Mouse (Mus musculus) frontal cortex, postnatal 14 days (tissue): ENCODE measurements around the gene Mff.
A peak's percentile ranks its signal among the peaks of the same experiment; 100 is the strongest.

ENCODE experiments used
- DNase-seq, 2 experiments: peaks; one replicate each; pipeline ENCODE4 v3.0.0; 2022; ENCODE audit warnings: low spot score in 2 of 2

Gene Mff

DNA sequence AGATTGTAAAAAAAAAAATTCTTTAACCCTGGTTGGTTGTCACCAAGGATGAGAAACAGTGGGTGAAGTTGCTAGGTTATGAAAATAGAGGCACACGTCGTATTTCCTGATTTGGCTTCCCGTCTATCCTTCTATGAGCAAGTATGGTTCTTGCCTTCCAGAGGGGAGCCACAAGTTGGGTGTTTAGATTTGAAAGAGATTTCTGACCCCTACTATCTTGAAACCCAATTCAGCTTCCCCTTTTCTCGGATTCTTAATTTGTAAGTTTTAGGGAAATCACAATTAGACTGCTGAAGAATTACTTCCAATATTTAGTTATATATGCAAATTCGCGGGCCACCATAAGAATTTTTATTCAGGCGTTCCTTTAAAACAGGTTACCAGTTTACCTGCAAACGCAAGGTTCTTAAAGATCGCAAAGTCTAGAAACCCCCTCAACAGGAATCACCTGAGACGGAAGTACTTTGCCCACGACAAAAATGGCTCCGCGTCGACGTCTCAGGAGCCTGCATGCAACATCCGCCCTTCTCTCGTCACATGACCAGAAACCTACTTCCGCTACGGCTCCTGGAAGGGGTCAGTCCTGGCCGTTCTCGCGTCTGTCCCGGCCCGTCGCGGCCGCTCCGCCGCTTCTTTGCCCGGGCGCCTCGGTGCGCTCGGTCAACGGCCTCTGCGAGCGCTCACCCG lies at the start of gene Mff:
Gene Mff (plus strand): TSS at position 552 of the 687 bp plus-strand sequence.
- DNase-seq: peak; percentile 84 to 90

DNA sequence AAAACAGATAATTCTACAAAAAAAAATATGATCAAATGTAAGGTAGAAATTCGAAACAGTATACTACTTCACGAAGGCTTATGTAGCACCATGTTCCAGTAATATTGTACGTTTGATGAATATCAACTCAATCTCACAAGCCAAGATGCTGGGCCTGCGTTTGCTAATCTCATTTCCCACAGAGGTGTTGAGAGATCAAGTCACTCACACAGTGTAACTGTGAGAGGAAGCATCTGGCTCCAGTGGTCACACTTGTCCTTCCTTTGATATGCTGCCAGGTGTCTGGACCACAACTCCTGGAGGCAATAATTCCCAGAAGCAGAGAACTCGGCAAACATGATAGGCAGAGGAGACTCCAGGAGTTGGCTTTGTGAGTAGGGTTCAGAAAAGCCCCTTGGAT lies 38.4 kb upstream of the Mff start:
- DNase-seq: no peak

DNA sequence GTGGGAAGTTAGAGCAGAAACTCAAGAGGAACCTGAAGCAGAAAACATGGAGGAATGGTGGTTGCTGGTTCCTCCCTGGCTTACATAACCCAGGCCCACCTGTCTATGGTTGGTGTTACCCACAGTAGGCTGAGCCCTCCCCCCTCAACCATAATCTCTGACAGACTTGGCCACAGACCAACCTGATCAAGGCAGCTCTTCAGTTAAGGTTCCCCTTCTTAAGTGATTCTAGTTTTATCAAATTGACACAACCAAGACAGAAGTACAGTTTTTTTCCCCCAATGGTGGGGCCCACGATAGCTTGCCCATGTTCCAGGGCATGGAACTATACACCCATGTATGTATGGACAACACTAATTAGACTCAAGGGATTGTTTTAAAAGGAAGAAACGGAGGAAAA lies 37.8 kb upstream of the Mff start:
- no peak for DNase-seq

GRCm38 (mm10) chr1:82687931-82688330 lies 36.8 kb upstream of the Mff start:
- DNase-seq: no peak

GRCm38 (mm10) chr1:82695915-82696314 lies 28.8 kb upstream of the Mff start:
- no peak for DNase-seq

GRCm38 (mm10) chr1:82717816-82718512 lies 6.7 kb upstream of the Mff start:
- no peak for DNase-seq

DNA sequence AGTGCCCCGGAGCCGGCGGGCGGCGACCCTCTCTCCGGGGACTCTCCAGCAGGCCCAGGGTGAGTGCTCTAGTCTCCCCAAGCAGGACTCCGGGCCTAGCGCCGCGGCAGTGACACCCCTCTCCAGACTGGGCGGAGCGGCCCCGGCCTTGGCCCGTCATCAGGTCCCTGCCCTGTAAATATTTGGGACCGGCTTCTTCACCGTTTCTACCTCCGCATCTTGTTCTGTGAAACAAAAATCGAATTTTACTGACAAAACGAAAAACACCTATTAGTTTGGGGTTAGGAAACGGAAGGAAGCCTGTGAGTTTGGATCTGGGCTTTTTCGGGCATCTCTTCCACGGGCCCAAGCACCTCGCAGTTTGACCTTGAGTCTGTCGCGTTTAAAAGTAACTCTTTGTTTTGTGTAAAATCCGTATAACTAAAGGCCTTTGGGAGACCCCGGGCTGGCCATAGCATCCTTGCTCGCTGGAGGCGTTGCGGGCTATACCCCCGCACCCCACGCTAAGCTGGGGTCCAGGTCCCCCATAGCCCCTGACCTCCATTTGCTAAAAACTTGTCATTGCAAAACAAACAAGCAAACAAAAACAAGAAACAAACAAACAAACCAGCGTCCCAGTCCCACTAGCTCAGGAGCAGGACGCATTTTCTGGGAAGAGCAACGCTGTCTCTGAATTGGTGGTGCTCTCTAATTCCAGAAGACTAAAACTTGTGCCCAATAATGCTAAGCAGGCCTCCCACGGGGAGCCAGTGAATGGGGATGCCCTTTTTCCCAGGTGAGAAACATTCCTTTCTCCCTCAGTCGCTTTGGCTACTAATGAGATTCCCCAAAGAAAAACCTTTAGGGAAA lies 560 bp downstream of the Mff start:
- peak in 1 of 2 experiments; percentile 10 for DNase-seq

GRCm38 (mm10) chr1:82725875-82726185 lies 1.1 kb downstream of the Mff start:
- no peak for DNase-seq

DNA sequence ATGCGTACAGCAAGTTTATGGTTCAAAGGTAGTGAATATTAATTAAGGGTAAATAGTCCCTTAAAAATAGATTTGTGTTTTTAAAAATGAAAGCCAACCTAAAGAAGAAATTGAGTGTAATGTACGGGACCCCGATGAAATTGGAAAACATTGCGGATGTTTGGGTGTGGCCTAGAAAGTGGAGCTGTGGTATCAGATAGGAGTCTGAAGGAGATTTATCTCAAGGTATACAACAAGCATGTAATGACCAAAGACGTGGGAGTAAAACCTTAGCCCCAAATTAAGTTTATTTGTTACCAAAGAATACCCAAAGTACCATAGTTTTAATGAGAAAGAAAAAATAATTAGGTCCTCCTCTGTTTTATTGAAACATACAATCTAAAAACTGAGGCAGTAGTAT lies 1.8 kb downstream of the Mff start:
- no peak for DNase-seq

GRCm38 (mm10) chr1:82733357-82733756 lies 8.7 kb downstream of the Mff start:
- DNase-seq: no peak

DNA sequence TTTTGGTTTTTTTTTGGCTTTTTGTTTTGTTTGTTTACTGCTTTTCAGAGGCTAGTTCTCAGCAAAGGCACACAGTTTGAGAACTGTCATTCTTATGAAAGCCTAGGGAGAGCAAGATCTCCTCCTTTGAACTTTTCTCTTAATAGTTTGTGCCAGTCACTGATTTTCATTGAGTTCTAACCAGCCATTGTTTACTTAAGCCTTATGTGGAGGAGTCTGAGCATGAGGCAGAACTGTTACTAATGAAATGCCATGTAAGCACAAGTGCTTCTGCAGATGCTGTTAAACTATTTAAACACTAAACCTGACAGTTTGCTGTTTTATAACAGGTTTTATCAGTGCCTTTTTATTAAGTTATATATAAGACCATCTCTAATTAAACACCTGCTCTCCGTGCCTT lies 13.4 kb downstream of the Mff start:
- DNase-seq: no peak

GRCm38 (mm10) chr1:82741539-82741938 lies 16.8 kb downstream of the Mff start:
- peak in 1 of 2 experiments; percentile 14 for DNase-seq

- DNase-seq: no peak
Observed at GRCm38 (mm10) chr1:82743962-82744361, 19.3 kb downstream of the Mff start.

DNA sequence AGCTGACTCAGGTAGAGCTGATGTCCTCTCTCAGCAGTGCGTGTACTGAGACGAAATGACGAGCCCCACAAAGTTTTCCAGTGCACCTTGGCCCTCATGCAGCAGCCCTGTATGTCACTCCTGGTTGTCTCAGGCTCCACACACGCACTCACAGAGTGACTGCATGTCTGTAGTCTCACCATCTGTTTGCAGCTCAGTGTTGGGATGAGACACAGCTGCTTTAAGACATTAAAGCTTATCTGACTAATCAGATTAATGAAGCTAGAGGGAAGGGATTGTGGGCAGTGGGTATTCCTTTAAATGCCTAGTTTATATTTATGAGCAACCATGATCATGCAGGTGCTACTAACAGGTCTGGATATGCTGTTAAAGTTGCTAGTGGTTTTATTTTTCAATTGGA lies 21.7 kb downstream of the Mff start:
- DNase-seq: no peak

DNA sequence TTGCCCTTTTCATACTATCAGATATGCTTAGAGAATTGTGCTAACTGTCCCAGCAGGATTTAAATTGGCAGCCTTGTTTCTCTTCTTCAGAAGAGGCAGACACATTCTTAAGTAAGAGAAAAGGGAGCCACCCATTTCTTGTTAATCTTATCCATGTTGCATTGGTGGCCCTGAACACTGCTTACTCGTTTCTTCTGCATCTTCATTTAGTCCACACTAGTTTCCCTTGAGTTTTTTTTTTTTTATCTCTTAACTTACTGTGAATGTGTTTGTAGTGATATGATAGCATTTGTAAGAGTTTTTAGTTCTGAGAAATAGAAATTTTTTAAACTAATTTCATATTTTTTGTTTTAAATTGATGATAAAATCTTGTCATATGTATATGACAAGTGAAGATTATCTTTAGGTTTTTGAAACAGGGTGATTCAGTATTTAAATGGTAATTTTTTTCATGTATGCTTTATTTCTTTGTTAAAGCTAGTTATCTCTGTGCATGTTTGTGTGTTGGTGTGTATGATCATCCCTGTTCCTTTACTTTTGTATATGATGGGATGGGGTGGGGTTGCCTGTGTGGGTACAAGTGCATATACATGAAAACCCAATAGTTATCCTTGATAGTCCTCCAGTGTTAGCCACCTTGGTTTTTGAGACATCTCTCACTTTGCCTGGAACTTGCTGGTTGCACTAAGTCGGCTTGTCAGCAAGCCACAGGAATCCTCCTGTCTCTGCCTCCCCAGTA lies 23.2 kb downstream of the Mff start:
- no peak for DNase-seq

DNA sequence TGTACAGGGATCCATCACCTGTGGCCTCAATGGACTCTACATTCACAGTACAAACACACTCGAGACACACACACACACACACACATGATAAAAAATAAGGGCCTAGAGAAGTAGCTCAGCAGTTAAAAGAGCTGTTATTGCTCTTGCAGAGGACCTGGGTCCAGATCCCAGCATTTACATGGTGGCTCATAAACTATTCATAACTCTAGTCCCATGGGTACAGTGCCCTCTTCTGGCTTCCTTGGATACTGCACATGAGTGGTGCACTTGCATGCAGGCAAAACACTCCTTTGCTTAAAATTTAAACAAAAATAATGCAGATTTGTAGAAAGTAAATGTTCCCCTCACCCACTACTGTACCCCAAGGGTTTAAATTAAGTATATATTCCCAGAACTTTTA lies 34.8 kb downstream of the Mff start:
- DNase-seq: no peak

DNA sequence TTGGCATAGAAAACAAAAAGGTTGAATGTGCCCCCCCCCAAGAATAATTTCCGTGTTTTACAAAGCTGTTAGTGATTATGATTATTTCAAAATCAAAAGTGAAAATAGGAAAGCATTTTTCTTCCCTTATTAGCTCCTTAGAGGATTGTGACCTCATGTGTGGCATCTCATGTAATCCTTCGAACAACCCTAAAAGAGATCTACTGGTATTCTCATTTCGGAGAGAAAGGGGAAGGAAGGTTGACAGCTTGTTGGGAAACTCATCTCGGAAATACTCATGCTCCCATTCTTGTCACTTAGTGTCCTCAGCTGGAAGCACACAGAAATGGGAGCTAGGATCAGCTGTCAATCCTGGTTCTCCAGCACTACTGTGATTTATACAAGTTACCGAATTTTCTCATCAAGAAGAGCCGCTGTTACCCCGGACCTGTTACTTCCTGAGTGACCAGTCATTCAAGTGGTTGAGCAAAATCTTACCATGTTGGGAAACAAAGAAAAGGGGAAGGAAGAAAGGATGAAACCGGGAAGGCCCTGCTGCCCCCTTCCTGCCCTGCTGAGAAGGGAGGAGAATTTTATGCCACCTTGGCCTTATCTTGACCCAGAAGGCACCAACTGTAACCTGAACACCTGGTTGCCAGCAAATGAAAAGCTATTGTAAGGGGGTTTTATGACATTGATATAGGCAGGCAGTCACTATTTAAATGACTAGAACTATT lies 36.9 kb downstream of the Mff start:
- no peak for DNase-seq

DNA sequence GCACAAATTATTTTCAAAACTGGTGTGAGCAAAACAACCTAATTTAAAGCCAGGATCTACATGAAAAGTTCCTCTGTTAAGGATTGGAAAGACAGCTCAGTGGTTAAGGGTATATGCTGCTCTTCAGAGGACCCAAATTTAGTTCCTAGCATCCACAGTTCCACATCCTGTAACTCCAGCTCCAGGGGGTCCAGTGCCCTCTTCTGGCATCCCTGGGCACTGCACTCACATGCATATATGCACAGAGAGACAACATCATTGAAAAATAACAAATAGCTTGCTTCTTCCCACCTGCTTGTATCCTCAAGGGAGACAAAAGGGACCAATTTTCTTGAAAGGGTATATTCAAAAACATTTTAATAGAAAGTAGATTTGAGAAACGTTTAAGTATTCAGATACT lies 37.6 kb downstream of the Mff start:
- DNase-seq: no peak

GRCm38 (mm10) chr1:82766227-82766626 lies 41.5 kb downstream of the Mff start:
- no peak for DNase-seq

DNA sequence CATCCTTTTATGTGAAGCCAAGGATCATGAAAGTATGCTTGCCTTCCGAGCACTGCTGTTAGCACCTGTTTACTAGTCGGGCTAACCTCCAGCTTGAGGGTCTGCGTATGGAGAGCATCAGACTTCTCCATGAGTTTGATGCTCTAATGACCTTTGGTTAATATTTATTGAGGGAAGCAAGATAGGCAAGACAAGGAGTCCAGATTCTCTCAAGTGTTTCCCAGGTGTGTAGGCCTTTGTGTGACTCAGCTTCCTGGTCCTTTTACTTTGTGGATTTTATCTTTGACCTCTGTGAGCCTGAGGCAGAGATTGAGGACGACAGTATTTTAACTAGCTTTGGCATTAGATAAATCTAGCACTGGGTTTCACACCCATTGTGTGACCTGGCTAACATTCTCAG lies 42.0 kb downstream of the Mff start:
- no peak for DNase-seq

DNA sequence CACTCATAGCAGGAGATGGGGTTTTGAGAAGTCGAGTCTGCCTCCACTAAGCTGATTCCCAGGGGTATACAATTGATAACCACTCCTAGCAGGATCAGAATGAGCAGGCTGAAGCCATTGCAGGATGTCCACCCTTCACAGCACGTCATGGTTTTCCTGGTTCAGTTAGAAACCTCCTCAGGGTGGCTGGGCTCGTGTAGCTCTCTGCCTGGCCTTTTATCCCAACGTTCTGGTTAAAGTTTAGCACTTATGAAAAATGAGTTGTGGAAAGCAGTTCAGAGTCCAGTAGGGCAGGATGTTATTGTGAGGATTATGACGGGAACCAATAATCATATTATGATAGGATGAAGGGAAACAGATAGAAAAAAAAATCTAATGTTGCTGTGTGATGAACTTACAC lies 43.6 kb downstream of the Mff start, which contains the start of gene Tm4sf20:
Gene Tm4sf20 (minus strand): TSS at position 193 of the 400 bp plus-strand sequence.
- DNase-seq: no peak
